Mouse (Mus musculus) kidney, adult 18-20 months (tissue): ENCODE measurements around the gene Pear1.

Experiments used
- DNase-seq: peaks from one replicate; pipeline ENCODE4 v3.0.0; 2021

Pear1 gene

GRCm38 (mm10) chr3:87725396-87726160 is 98.5 kb downstream of the Pear1 start:
- DNase-seq: no peak

- no peak for DNase-seq
Measured at GRCm38 (mm10) chr3:87724556-87724955, 99.5 kb downstream of the Pear1 start.

- DNase-seq: no peak
Measured at GRCm38 (mm10) chr3:87718525-87718924, 105.6 kb downstream of the Pear1 start.
